Mouse (Mus musculus) gastrocnemius, postnatal 36 days (tissue): ENCODE measurements around the gene Atp9a. TPM values are rescaled to one million over a fixed set of nuclear protein-coding genes. Genes with fewer than 3 reads are reported as not detected.

Source experiments
- DNase-seq, 2 experiments: peaks; one replicate each; pipeline ENCODE4 v3.0.0; 2022
- intact Hi-C: fragments of 180-260 bp; cut with DNase I; formaldehyde crosslinking; loops from one replicate; pipeline ENCODE4 v1.15.1; 2025
- total RNA-seq, 2 experiments: library from RNA; stranded (reverse); gene quantifications; 2 replicates each; pipeline ENCODE4 v1.2.3; 2021

Atp9a gene
- total RNA-seq, 2 experiments from 2014 or later, result 12.7 to 14.7 TPM

DNA sequence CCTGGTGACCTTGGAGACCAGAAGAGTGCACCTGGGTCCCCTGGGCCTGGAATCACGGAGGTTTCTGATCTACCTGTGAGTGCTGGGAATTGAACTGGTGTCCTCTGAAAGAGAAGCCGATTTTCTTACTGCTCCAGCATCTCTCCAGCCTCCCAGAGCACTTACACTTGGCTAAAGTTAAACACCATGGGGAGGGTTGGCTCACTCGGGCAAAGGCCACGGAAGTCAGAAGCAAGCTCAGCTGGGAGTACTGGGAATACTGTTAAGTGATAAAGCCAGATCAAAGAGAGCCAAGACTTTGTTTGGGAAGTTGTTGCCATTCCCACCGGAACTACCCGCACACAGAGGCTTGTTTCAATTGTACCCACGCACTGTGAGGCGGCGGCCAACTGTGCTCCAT lies 87.7 kb downstream of the Atp9a start:
- no peak for DNase-seq
- intact Hi-C loops, result no loop called here

DNA sequence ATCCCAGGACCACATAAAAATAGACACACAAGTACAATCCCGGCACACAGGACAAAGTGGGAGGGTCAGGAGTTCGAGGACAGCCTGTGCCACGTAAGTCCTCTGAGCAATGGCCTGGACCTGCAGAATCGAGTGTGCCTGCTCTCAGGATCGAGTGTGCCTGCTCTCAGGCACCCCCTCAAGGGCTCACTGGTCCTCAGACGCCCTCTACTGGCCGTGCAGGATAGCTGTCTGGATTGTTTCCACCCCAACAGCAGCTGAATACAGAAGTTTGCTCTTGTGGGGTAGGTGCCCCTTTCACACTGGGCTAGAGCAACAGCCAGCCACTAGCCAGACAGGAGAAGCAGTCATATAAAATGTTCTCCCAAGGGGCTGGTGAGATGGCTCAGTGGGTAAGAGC lies 90.5 kb downstream of the Atp9a start:
- DNase-seq, result no peak
- intact Hi-C loops, result no loop called here

DNA sequence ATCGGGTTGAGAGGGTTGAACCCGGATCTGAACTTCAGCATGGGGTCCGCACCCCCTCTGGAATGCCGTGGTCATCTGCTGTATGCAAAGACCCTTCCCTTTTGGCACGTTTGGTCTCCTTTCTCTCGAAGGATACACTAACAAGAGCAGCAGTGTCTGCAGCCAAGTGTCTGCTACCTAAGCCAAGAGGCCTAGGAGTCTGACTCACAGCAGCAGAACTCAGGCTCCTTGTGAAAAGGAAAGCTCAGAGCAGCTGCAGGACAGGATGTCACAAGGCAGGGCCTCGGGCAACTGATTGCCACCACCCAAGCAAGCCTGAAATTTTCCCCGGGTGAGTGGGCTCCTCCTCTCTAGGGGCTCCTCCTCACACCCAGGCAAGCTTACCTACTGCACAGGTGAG lies 94.0 kb downstream of the Atp9a start:
- DNase-seq, result no peak
- intact Hi-C loops, result no loop called here

DNA sequence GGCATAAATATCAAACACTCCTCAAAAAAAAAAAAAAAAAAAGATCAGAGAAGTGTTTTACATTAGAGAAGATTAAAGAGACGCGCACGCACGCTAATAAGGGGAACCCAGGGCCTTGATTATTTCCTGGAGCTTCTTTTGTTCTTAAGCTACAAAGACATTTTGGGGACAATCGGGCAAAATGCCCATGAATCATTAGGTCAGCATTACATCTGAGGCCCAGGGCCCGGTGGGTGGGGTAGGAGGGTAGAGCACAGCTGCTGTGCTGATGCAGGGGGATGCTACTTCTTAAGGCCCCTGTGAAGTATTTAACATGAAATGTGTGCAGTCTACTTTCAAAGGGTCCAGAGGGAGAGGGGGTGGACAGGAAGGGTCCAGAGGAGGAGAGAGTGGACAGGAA lies 97.4 kb downstream of the Atp9a start:
- no peak for DNase-seq
- intact Hi-C loops, result no loop called here

DNA sequence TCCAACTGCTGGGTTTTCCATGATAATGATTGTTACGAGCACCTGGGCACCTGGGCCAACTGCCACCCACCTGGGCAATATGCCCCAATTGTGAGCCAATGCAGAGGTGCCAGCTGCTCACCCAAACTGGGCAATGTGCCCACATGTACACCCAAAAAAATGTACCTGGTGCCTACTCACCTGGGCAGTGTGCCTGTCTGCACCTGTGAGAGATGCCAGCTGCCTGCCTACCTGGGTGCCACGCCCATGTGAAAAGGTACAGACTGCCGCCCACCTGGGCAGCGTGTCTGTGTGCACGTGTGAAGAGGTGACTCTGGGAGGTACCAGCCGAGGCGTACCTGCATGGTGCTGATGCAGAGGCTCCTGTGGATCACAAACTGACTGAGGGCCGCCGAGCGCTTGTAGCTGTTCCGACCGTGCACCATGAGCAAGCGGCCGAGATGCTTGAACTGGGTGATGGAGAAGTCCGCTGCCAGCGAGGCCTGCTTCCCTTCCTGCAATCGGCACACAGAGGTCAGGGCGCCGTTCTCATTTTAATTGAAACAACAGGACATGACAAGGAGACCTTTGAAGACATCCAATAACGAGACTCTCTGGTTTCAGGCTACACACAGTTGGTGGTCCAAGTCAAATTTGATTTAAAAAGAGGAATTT lies 98.6 kb downstream of the Atp9a start:
- intact Hi-C loops, result no loop called here
- no peak for DNase-seq

DNA sequence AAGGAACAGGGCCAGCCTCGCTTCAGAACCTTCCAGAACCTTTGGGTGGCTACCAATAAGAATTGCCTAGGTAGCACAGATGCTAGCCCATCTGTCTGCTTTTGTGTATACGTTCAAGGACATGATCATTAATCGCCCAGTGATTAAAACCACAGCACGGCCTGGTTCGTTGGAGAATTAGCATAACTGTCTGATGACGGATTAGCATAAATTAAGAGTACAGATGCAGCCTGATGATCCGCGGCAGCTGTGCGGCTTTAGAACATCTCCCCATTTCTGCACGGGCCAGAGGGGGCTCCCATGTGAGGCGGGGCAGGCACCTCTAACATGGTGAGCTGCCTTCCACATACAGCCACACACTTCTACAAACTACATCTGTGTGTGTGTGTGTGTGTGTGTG lies 100.0 kb downstream of the Atp9a start:
- intact Hi-C loops, result no loop called here
- DNase-seq, result no peak

DNA sequence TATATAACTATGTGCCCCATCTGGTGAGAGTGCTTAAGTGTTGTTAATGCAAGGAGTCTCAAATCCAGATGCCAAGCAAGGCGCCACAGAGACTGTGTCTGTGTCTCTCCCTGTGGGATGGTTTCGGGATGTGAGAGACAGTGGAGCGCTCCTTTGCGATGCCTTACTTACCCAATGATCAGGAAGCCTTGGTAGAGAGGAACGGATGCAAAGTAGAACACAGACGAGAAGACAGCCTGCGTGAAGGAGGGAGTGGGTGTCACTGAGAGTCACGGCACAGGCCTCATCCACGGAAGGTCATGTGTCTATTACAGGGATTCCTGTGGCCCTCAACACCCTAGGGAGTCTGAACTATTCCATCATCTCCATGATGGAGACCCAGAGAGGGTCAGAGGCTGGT lies 101.7 kb downstream of the Atp9a start:
- no peak for DNase-seq
- intact Hi-C loops, result no loop called here

DNA sequence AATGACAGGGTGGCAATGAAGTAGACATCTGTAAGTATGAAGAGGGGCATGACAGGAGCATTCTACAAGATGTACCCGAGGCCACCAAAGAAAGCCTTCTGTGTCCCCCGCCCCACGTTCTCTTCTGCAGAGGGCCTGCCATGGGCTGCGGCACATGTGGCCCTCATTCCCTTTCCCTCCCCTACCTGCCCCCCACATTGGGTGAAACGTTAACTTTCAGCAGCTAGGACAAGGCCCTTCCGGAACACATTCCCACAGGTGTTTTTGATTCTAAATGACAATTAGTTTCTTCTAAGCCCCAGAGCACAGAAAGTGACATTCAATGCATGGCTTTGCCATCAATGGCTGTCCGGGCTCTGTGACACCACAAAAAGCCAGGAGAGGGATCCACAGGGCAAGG lies 107.3 kb downstream of the Atp9a start:
- intact Hi-C loops, result loop anchor here (10.0 kb wide), 1 partner anchor 390 kb away; no protein-coding TSS in a partner anchor
- DNase-seq, result no peak

DNA sequence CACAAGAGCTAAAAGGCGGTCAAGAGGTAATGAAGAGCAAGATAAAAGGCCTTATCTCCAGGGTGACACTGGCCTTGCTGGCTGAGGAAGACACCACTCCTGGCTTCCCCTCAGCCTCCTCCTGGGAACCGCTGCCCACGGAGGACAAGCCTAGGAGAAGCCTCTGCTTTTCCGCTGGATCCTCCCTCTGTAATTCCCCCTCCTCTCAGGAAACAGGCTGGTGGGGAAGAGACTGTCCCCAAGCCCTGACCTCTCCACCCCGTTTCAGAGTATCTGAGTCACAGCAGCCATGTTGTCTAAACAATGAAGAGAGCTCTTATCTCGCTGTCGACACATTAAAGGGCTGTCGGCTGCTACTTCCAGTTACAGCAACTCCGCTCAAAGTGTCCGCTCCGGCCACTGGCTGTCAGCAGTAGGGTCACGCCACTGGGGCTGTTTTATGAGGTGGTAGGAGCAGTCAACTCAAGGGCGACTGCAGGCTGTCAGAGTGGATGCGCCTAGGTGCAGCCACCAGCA lies 108.8 kb downstream of the Atp9a start:
- intact Hi-C loops, result loop anchor here (10.0 kb wide), 1 partner anchor 389 kb away; no protein-coding TSS in a partner anchor
- no peak for DNase-seq

DNA sequence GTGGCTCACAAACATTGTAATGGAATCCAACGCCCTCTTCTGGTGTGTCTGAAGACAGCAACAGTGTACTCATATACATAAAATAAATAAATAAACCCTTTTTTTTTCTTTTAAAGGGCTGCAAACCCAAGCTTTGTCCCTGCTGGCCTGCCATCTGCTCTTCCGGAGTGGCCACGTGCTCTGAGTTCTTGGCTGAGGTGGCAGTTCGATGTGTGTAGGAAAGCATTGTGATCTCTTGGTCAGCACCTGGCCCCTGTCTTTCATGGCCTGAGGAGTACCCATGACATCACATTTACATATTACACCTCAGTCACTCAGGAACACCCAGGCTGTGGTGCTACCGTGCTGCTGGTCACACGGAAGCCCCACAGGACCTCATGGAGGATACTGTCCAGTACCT lies 109.7 kb downstream of the Atp9a start:
- intact Hi-C loops, result loop anchor here (10.0 kb wide), 1 partner anchor 388 kb away; no protein-coding TSS in a partner anchor
- DNase-seq, result no peak

DNA sequence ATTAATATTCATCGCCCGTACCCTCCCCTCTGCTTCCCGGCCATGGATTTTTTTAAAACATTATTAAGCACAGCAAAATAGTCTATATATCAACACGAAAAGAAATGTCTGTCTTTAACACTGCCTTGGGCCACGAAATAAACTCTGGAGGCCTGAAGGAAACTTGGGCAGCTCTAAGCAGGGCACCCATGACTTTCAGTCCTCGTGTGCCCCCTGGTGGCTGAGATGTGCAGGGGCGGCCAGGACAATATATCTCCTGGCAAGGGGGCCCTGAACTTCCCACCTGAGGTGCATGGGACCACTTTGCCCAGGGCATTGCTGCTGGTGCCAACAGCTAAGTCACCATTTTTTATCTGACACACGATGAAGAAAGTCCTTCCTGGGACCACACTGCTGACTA lies 113.4 kb downstream of the Atp9a start:
- peak; percentile 74 to 79 for DNase-seq
- intact Hi-C loops, result loop anchor here (1.0 kb wide), 1 partner anchor 159 kb away; no protein-coding TSS in a partner anchor

DNA sequence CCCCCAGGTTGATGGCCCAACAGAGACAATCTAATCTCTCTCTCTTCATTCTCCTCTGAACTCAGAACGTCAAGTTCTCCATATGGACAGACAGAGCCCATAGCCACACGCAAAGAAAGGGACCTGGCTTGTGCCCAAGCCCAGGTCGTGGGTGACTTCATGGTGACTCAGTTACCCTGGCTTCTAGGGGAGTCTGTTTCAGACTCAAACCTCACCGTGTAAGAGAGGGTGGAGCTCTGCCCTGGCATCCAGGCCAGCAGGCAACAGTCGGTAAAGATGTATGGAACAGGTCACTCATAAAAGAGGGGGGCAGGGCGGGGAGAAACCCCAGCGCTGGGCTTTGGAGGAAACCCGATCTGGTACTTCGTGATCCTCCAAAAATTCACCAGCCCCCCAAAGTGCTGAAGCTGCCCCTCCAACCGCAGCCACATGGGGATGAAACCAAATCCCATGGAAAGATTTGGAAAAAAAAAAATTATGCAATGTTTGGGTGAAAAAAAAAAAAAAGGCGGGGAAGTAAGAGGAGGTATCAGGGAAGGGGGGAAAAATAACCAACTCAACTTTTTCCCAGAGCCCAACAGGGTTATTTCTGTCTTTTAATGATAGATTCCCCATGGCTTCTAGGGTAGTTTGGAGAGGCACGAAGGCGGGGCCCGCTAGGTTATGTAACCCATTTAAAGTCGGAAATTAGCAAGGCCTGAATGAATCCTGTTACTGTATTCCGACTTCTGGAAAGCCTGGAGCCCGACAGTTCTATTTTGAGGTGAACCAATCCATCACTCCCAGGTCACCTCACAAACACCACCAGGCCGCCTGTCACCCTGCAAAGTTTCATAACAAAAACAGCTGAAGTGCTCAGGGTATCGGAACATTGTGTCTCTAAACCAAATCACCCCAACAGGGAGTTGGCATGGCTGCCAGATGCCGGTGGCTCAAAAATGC lies 114.1 kb downstream of the Atp9a start:
- intact Hi-C loops, result no loop called here
- peak in 1 of 2 experiments; percentile 36 for DNase-seq

DNA sequence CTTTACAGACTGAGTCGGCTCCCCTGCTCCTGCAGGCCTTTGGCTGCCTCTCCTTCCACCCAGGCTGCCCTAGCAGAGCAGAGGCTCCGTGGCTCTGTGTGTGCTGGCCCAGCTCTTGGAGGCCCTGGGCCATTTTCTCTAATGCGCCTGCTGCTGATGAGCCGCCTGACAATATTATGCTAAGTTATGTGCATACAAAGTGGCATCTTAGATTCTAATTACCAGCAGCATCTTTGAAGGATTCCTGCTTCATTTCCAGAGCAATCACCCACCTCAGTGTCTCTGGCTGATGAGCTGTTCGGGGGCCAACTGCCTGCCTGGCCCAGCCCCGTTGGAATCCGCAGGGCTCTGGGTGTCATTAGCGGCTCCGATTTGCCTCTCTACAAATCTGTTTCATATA lies 115.8 kb downstream of the Atp9a start:
- intact Hi-C loops, result no loop called here
- no peak for DNase-seq

DNA sequence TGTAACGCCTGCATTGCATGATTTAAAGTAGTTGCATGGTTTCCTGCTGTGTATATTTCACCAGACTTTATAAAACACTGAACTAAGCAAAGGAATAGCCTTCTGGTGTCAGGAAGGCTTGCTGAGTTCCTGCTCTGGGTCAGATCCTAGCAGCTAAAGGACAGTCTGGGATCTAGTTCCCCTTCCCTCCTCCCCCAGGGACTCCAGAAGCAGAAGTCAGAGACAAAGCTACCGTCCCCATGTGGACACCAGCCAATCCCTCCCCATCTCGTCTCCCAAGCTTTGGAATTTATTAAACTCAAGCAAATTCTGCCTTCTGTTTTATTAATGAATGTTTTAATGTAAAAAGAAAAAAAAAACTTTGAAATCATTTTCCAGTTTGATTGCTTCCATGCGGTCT lies 117.1 kb downstream of the Atp9a start:
- intact Hi-C loops, result no loop called here
- no peak for DNase-seq

DNA sequence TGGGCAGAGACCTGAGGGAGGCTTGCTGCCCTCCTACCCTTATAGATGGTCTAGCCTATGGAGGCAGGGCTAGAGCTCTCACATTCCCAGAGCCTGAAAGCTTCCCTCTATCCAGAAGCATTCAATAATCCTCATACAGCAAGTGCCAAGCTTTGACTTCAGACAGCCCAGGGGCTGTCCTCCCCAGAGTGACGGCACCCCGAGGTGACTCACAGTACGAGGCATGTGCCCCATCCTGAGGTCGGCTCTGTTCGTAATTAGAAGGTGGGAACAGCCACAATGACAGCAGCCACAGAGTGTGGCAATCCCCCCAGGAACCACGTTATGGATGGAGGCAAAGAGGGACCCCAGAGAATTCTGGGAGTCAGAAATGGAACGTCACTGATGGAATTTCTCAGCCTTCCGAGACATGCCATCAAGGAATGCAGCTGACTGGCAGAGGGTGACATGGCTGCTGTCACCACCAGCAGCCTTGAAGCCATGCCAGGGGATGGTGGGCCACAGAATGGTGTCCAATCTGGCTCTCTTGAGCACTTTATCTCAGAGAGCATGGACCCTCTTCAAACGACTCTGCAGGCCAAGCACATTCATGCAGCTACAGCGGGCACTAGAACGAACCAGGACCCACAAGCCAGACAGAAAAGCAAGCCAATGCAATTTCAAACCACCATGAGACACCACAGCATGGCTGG lies 121.0 kb downstream of the Atp9a start:
- DNase-seq, result no peak
- intact Hi-C loops, result no loop called here

DNA sequence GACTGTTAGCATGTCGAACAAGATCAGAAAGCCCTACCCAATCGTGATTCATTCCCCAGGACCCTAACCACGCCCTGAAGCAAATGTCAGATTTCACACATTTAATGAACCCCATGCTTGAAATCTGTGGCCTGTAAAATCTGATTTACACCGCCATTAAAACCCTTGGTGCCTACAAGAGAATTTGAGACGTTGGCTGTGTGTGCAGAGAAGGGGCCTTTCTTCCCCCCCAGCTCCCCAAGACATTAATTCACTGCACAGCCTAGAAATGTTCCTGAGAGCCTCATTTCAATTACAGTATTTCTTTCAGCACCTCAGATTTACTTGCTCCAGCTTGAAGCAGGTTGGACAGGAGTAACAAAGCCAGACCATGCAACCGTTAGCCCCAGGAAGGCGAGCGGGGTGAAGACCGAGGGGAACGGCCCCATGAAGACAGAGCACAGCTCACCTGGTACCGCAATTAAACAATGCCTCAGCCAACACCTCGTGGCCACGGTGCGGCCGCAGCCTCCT lies 123.9 kb downstream of the Atp9a start:
- no peak for DNase-seq
- intact Hi-C loops, result no loop called here

DNA sequence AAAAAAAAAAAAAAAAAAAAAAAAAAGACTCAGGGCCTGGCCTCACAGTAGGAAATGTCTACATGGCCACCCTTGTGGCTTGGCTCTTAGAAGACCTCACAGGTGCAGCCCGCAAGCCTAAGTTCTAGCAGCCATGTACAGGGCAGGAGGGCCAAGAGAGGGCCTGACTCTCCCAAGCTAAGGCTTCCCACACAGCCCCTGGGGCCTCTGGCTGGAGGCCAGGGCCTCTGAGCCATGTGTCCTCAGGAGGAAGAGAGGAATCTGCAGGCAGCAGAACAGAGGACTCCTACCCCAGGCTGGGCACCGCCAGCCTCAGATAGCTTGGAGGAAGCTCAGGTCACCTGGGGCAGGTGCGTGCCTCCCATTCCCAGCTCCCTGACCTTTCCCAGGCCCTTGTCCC lies 127.0 kb downstream of the Atp9a start:
- no peak for DNase-seq
- intact Hi-C loops, result no loop called here

DNA sequence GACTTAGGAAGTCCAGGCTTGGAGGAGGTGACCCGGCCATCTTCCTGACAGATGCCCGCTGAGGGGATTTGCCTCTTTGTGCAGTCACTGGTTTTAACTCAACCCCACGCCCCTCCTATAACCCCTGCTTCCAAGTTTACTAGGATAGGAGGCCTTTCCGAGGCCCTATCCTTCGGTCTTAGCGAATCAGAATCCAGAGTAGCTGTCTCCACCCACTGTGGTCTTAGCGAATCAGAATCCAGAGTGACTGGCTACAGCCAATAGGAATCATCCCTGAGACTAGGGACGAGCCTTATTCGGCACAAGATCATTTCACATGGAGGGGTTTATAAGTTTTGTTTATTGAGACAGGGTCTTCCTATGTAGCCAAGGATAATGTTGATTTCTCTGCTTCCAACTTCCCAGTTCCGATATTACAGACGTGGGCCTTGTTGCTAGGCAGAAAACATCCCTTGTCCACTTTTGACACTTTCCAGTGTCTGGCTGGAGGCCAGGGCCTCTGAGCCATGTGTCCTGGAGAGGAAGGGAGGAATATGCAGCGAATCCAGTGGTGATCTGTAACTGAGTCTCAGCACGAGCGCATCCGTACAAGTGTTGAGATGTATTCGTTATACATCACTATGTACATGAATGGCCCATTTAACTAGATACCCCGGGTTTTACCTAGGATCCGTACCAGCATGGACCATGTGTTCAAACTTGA lies 127.9 kb downstream of the Atp9a start:
- DNase-seq, result no peak
- intact Hi-C loops, result no loop called here

DNA sequence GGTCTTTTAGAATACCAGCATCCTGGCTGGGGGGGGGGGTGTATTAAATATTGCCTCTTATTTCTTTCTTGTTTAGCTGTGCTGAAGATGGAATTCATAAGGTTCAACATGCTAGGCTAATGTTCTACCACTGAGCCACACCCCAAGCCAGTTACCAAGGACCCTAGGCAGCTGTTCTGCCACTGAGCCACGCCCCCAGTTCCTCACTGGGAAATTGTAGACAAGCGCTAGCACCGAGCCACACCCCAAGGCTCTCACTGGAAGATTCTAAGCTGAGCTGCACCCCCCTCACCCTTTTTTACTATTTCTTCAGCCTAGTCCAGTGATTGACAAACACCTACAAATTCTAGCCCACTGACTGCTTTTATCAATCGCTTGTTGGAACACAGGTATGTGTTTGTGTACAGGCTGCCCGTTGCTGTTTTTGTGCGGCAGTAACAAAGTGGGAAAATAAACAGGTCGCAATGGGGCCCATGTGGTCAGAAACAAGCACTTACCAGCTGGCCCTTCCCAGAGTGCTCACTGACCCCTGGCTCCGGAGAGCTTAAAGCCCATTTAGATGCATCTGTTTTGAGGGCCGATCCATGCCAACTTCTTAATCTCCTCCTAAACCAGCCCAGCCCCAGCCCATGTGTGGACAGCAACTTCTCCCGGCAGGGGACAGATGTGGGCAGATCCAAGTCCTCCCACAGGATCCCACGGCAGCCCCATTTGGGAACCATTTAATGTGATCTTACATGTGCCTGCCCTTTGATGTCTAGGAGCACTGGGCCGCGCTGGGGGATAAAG lies 128.9 kb downstream of the Atp9a start:
- no peak for DNase-seq
- intact Hi-C loops, result no loop called here
